Mouse (Mus musculus): ENCODE data around the gene Zbtb44. TPM values are rescaled to one million over a fixed set of nuclear protein-coding genes. Genes with fewer than 3 reads are reported as not detected.

Zbtb44 gene
- polyA plus RNA-seq, 1 experiment from 2014 or later, result 10.2 TPM

- no peak overlapping the region for H3K9ac ChIP-seq (ENCODE audit: low read length)
- no peaks in the 10 kb centered on the region for H3K9me3 ChIP-seq (ENCODE audit: control insufficient read depth, low read length)
- DNase-seq (ENCODE audit: low spot score), result no peak
- no peaks in the 10 kb centered on the region for H3K36me3 ChIP-seq (ENCODE audit: control insufficient read depth, insufficient read depth, low read length)
- 61% methylated on average over 6 of the region's 6 CpGs for WGBS
- H3K27ac ChIP-seq (ENCODE audit: low read depth), result no peak overlapping the region
- ATAC-seq (replicated peaks; ENCODE audit: low FRiP score, low TSS enrichment, low read depth), result no peak
- no peaks in the 10 kb centered on the region for H3K4me1 ChIP-seq (replicated peaks; ENCODE audit: control insufficient read depth, insufficient read depth, low read length)
- H3K27me3 ChIP-seq (replicated peaks; ENCODE audit: control insufficient read depth, insufficient read depth, low read length), result no peaks in the 10 kb centered on the region
- no peak overlapping the region for H3K4me2 ChIP-seq (ENCODE audit: low read length)
- H3K4me3 ChIP-seq (ENCODE audit: low read depth, low read length), result no peak overlapping the region
Measured at GRCm38 (mm10) chr9:31080726-31081125, 50.3 kb downstream of the Zbtb44 start.

DNA sequence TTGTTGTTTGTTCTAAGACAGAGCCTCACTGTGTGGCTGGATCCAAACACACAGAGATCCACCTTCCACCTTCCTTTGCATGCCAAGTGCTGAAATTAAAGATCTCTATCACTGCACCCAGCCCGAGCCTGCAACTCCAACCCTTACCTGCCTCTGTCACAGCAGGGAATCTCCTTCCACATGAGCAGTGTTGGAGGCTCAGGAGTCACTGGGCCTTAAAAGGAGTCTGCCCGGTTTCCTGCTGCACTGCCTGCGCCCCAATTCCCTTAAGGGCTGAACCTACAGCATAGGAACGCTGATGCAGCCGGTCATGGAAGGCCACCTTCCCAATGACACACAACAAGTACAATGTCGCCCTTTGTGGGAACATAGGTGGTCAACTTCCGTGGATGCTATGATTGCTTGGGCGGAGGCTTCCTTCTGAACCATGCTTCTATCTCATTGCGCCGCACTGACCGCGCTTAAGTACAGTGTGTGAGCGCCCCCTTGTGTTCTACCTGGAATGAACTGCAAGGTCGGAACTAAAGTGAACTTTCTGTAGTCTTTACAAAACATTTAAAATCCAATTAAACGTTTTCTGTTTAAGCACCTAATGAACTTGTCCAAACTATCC is 51.7 kb downstream of the Zbtb44 start:
- Histone ChIP-seq H3K9ac (ENCODE audit: low read length) (no peak overlapping the region), H3K36me3 (ENCODE audit: control insufficient read depth, insufficient read depth, low read length) (no peaks in the 10 kb centered on the region), H3K4me3 (ENCODE audit: low read depth, low read length) (no peak overlapping the region), H3K27me3 (replicated peaks; ENCODE audit: control insufficient read depth, insufficient read depth, low read length) (no peaks in the 10 kb centered on the region), H3K9me3 (ENCODE audit: control insufficient read depth, low read length) (no peaks in the 10 kb centered on the region), H3K27ac (ENCODE audit: low read depth) (no peak overlapping the region), H3K4me2 (ENCODE audit: low read length) (peak overlapping the region; percentile 27; the same call in 1 of the 2 replicates), H3K4me1 (replicated peaks; ENCODE audit: control insufficient read depth, insufficient read depth, low read length) (no peaks in the 10 kb centered on the region)
- ATAC-seq (replicated peaks; ENCODE audit: low FRiP score, low TSS enrichment, low read depth) (peak; percentile 38; the same call in 1 of the 2 replicates), DNase-seq (ENCODE audit: low spot score) (peak; percentile 88)
- 9% methylated on average over 15 of the region's 15 CpGs for WGBS

GRCm38 (mm10) chr9:31082771-31083170 is 52.3 kb downstream of the Zbtb44 start:
- Histone ChIP-seq H3K9ac (ENCODE audit: low read length) (no peak overlapping the region), H3K27ac (ENCODE audit: low read depth) (no peak overlapping the region), H3K4me3 (ENCODE audit: low read depth, low read length) (no peak overlapping the region), H3K4me2 (ENCODE audit: low read length) (no peak overlapping the region), H3K27me3 (replicated peaks; ENCODE audit: control insufficient read depth, insufficient read depth, low read length) (no peaks in the 10 kb centered on the region), H3K4me1 (replicated peaks; ENCODE audit: control insufficient read depth, insufficient read depth, low read length) (no peaks in the 10 kb centered on the region), H3K9me3 (ENCODE audit: control insufficient read depth, low read length) (no peaks in the 10 kb centered on the region), H3K36me3 (ENCODE audit: control insufficient read depth, insufficient read depth, low read length) (no peaks in the 10 kb centered on the region)
- ATAC-seq (replicated peaks; ENCODE audit: low FRiP score, low TSS enrichment, low read depth) (no peak), DNase-seq (ENCODE audit: low spot score) (no peak)
- 77% methylated on average over 6 of the region's 6 CpGs for WGBS

GRCm38 (mm10) chr9:31085556-31085955 is 55.1 kb downstream of the Zbtb44 start:
- Histone ChIP-seq H3K4me1 (replicated peaks; ENCODE audit: control insufficient read depth, insufficient read depth, low read length) (no peaks in the 10 kb centered on the region), H3K36me3 (ENCODE audit: control insufficient read depth, insufficient read depth, low read length) (no peaks in the 10 kb centered on the region), H3K27me3 (replicated peaks; ENCODE audit: control insufficient read depth, insufficient read depth, low read length) (no peaks in the 10 kb centered on the region), H3K4me2 (ENCODE audit: low read length) (no peak overlapping the region), H3K4me3 (ENCODE audit: low read depth, low read length) (no peak overlapping the region), H3K9ac (ENCODE audit: low read length) (no peak overlapping the region), H3K27ac (ENCODE audit: low read depth) (no peak overlapping the region), H3K9me3 (ENCODE audit: control insufficient read depth, low read length) (no peaks in the 10 kb centered on the region)
- 79% methylated on average over 5 of the region's 5 CpGs for WGBS
- ATAC-seq (replicated peaks; ENCODE audit: low FRiP score, low TSS enrichment, low read depth) (no peak), DNase-seq (ENCODE audit: low spot score) (no peak)

- H3K27ac ChIP-seq (ENCODE audit: low read depth), result no peak overlapping the region
- no peak overlapping the region for H3K9ac ChIP-seq (ENCODE audit: low read length)
- H3K4me3 ChIP-seq (ENCODE audit: low read depth, low read length), result no peak overlapping the region
- no peaks in the 10 kb centered on the region for H3K36me3 ChIP-seq (ENCODE audit: control insufficient read depth, insufficient read depth, low read length)
- ATAC-seq (replicated peaks; ENCODE audit: low FRiP score, low TSS enrichment, low read depth), result peak; percentile 47; the same call in 1 of the 2 replicates
- peak; percentile 91 for DNase-seq (ENCODE audit: low spot score)
- H3K9me3 ChIP-seq (ENCODE audit: control insufficient read depth, low read length), result no peaks in the 10 kb centered on the region
- WGBS, result 18% methylated on average over 10 of the region's 10 CpGs
- no peaks in the 10 kb centered on the region for H3K27me3 ChIP-seq (replicated peaks; ENCODE audit: control insufficient read depth, insufficient read depth, low read length)
- no peak overlapping the region for H3K4me2 ChIP-seq (ENCODE audit: low read length)
- no peaks in the 10 kb centered on the region for H3K4me1 ChIP-seq (replicated peaks; ENCODE audit: control insufficient read depth, insufficient read depth, low read length)
Measured at GRCm38 (mm10) chr9:31086085-31086753, 55.8 kb downstream of the Zbtb44 start.

DNA sequence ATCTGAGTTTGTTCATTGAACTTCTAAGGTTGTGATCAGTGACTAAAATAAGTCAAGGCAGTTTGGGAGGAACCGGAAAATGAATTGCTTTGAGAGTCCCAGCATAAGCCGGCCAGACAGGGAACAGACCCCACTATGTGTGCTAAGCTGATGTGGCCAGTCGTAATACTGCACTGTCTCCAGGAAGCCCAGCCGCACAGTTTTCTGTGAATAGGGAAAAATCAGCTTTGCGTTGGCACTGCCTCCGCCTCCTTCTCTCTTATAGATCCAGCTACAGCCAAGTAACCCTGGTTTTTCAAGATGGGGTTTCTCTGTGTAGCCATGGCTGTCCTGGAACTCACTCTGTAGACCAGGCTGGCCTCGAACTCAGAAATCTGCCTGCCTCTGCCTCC is 56.3 kb downstream of the Zbtb44 start:
- no peaks in the 10 kb centered on the region for H3K36me3 ChIP-seq (ENCODE audit: control insufficient read depth, insufficient read depth, low read length)
- no peak for ATAC-seq (replicated peaks; ENCODE audit: low FRiP score, low TSS enrichment, low read depth)
- H3K27ac ChIP-seq (ENCODE audit: low read depth), result no peak overlapping the region
- no peaks in the 10 kb centered on the region for H3K27me3 ChIP-seq (replicated peaks; ENCODE audit: control insufficient read depth, insufficient read depth, low read length)
- H3K4me1 ChIP-seq (replicated peaks; ENCODE audit: control insufficient read depth, insufficient read depth, low read length), result no peaks in the 10 kb centered on the region
- H3K9me3 ChIP-seq (ENCODE audit: control insufficient read depth, low read length), result no peaks in the 10 kb centered on the region
- H3K4me2 ChIP-seq (ENCODE audit: low read length), result no peak overlapping the region
- WGBS, result 78% methylated on average over 7 of the region's 7 CpGs
- no peak overlapping the region for H3K4me3 ChIP-seq (ENCODE audit: low read depth, low read length)
- DNase-seq (ENCODE audit: low spot score), result no peak
- H3K9ac ChIP-seq (ENCODE audit: low read length), result no peak overlapping the region

- ATAC-seq (replicated peaks; ENCODE audit: low FRiP score, low TSS enrichment, low read depth) (no peak), DNase-seq (ENCODE audit: low spot score) (peak; percentile 47)
- H3K9me3 ChIP-seq (ENCODE audit: control insufficient read depth, low read length), result no peaks in the 10 kb centered on the region
- no peaks in the 10 kb centered on the region for H3K36me3 ChIP-seq (ENCODE audit: control insufficient read depth, insufficient read depth, low read length)
- no peak overlapping the region for H3K4me2 ChIP-seq (ENCODE audit: low read length)
- 75% methylated on average over 4 of the region's 4 CpGs for WGBS
- H3K27me3 ChIP-seq (replicated peaks; ENCODE audit: control insufficient read depth, insufficient read depth, low read length), result no peaks in the 10 kb centered on the region
- H3K4me1 ChIP-seq (replicated peaks; ENCODE audit: control insufficient read depth, insufficient read depth, low read length), result no peaks in the 10 kb centered on the region
- H3K9ac ChIP-seq (ENCODE audit: low read length), result no peak overlapping the region
- H3K27ac ChIP-seq (ENCODE audit: low read depth), result no peak overlapping the region
- no peak overlapping the region for H3K4me3 ChIP-seq (ENCODE audit: low read depth, low read length)
Measured at GRCm38 (mm10) chr9:31087466-31087865, 57.0 kb downstream of the Zbtb44 start.

DNA sequence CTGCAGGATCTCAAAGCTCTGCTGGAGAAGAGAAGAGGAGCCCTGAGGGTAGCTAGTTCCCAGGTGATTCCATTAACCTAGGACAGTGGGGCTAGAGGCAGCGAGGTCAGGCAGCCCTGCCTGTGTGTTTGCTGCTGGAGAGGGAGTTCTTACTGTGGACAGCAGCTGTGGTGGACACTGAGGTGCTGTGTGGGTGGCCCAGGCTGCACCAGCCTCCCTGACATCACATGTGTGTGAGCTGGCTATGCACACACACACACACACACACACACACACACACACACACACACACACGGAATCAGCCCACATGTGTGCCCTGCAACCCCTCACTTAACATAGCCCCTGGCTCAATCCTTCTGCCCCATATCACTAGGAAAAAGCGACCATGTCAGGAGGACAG is 57.7 kb downstream of the Zbtb44 start:
- 65% methylated on average over 3 of the region's 3 CpGs for WGBS
- no peak for ATAC-seq (replicated peaks; ENCODE audit: low FRiP score, low TSS enrichment, low read depth)

DNA sequence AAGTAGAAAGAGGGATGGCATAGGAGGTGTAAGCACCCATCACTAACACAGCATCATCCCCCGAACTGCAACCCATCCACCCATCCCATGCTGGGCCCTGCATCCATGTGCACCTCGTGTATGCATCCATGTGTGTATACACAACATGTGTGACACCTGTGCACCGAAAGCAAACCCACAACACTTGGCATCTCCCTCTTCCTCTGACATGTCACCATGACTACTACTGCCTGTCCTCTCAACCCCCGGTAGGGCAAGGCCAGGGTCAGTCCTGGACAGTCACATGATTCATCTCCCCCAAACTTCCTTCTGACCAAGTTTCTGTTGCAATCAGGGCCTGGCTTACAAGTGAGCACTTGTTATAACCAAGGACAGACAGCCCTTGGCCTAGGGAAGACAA is 58.4 kb downstream of the Zbtb44 start:
- H3K9me3 ChIP-seq (ENCODE audit: control insufficient read depth, low read length), result no peaks in the 10 kb centered on the region
- H3K4me1 ChIP-seq (replicated peaks; ENCODE audit: control insufficient read depth, insufficient read depth, low read length), result no peaks in the 10 kb centered on the region
- no peak overlapping the region for H3K9ac ChIP-seq (ENCODE audit: low read length)
- no peak overlapping the region for H3K27ac ChIP-seq (ENCODE audit: low read depth)
- H3K36me3 ChIP-seq (ENCODE audit: control insufficient read depth, insufficient read depth, low read length), result no peaks in the 10 kb centered on the region
- no peak overlapping the region for H3K4me2 ChIP-seq (ENCODE audit: low read length)
- no peak overlapping the region for H3K4me3 ChIP-seq (ENCODE audit: low read depth, low read length)
- ATAC-seq (replicated peaks; ENCODE audit: low FRiP score, low TSS enrichment, low read depth), result no peak
- H3K27me3 ChIP-seq (replicated peaks; ENCODE audit: control insufficient read depth, insufficient read depth, low read length), result no peaks in the 10 kb centered on the region
- peak; percentile 46 for DNase-seq (ENCODE audit: low spot score)
- 82% methylated on average over 4 of the region's 4 CpGs for WGBS

More for the DNA sequence above, 57.7 kb downstream of the Zbtb44 start:
- no peaks in the 10 kb centered on the region for H3K27me3 ChIP-seq (replicated peaks; ENCODE audit: control insufficient read depth, insufficient read depth, low read length)
- H3K4me2 ChIP-seq (ENCODE audit: low read length), result no peak overlapping the region
- H3K9ac ChIP-seq (ENCODE audit: low read length), result no peak overlapping the region
- H3K4me1 ChIP-seq (replicated peaks; ENCODE audit: control insufficient read depth, insufficient read depth, low read length), result no peaks in the 10 kb centered on the region
- DNase-seq (ENCODE audit: low spot score), result no peak
- no peak overlapping the region for H3K4me3 ChIP-seq (ENCODE audit: low read depth, low read length)
- H3K9me3 ChIP-seq (ENCODE audit: control insufficient read depth, low read length), result no peaks in the 10 kb centered on the region
- H3K27ac ChIP-seq (ENCODE audit: low read depth), result no peak overlapping the region
- H3K36me3 ChIP-seq (ENCODE audit: control insufficient read depth, insufficient read depth, low read length), result no peaks in the 10 kb centered on the region

Data from intestine, embryonic 14.5 days (tissue).